Mouse (Mus musculus): ENCODE measurements around the gene Daxx.
A peak's percentile ranks its signal among the peaks of the same experiment; 100 is the strongest.
"Not testable (repeated sequence)": the region's sequence is repeated elsewhere in the genome, so short reads cannot be mapped to it uniquely, and the experiment has no call there.

Gene Daxx

DNA sequence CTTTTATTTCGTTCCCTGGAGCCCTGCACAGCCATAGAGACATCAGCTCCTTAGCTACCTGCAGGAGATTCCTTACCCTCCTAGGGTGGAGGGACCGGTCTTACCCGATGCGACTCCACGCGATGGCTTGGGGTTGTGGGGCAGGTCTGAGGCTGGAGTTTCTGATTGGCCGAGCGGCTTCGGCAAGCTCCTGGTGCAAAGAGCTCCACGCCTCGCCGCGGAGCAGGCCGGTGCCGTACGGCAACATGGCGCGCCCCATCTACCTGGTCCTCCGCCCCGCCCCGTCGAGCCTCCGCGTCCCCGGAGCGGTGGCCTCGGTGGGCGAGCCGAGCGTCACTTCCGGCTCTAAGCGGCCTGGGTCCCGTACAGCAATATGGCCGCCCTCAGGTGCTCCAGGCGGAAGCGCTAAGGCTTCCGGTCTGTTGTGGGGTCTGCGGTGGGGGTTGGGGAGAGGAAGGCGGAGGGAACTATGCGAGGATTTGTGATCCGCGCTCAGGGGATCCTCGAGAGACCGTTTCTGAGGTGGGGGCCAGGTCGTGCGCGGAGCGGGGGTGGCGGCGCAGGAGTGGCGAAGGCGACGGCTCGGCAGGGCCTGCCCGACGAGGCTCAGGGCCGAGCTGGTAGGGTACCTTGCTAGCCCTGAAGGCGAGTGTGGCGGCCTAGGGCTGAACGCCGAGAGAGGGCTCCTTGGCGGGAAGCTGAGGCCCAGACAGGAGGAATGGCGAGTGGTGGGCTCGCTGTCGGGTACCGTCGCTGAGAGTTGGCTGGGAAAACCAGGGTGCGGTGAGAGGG, at the start of gene Daxx:
Gene Daxx, plus strand, starts transcription at position 338 of the 792 bp plus-strand sequence.
- DNase-seq (ENCODE audit: low read depth, low spot score) = peak; percentile 97

DNA sequence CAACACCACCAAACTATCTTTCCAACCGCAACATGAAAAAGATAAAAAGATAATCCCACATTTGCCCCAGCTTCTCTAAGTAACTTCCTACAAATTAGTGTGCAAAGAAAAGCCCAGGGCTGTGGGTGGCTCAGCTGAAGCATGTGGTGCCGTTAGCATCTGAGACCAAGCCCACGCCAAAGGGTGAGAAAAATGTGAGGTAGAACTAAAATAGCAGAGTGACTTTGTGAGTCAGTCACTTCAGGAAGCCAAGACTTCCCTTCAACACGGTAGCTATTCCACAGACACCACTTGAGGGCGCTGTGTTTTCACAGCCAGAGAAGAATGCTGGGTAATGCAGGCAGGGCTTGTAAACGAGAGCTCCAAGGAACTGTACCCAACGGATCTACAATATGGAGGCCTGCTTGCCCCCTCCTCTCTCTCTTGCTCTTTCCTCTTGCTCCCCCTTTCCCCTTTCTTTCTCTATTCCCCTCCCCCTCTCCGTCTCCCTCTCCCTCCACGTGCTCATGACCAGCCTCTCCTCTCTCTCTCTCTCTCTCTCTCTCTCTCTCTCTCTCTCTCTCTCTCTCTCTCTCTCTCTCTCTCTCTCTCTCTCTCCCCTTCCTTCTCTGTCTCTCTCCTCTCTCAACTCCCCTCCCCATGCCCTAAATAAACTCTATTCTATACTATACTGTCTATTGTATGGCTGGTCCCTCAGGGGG, 43.7 kb upstream of the Daxx start:
- peak; percentile 97 for DNase-seq (ENCODE audit: low read depth, low spot score)

DNA sequence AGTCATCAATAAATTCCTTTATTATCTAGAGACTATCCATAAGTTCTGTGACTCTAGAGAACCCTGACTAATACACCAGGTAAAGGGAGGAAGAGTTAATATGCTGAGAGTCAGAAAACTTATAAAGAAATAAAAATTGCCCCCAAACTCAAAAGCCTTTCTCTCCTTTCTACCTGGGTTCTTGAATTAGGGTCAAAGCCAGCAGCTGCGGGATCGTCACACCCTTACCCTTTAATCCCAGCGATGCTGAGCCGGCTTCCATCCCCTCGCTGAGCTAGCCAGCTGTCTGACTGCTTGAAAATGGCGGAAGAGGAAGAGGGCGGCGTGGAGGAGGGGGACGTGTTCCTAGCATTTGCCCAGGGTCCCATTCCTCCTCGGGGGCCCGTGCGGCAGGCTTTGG, 35.7 kb upstream of the Daxx start, which contains the start of gene Gm7029:
Gene Gm7029, plus strand, starts transcription at position 301 of the 400 bp plus-strand sequence.
- not testable (repeated sequence) for DNase-seq (ENCODE audit: low read depth, low spot score)

DNA sequence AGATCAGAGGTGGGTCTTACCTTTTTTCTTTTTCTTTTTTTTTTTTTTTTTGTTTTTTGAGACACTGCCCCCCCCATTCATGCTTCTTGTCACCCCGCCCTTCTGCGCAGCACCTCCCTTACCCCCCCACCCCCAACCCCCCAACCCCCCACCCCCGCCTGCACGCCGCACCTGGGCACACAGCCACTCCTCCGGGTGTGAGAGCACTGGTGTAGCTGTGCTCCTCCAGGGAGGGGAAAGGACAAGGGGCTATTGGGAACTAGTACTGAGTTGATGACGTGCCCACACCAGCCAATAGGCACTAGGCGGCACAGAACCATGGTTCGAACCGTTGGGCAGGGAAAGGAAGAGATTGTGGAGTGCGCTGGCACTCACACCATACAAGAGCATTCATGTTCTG, 34.8 kb upstream of the Daxx start:
- DNase-seq (ENCODE audit: low read depth, low spot score) = no peak

DNA sequence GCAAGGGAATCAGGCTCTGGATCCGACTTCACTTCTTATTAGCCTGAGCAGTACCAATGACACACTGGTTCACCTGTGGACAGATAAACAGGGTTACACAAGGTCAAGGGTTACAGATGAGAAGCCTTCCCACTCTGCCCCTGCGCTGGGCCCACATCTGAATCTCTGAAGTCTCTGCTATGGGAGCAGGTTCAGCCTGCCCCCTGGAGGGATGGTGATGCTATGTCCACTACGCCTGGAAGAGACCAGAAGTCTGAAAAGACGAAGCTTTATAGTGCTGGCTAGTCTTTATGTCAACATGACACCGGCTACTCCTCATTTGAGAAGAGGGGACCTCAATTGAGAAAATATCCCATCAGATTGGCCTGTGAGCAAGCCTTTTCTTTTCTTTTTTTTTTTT, 33.4 kb upstream of the Daxx start:
- not testable (repeated sequence) for DNase-seq (ENCODE audit: low read depth, low spot score)

DNA sequence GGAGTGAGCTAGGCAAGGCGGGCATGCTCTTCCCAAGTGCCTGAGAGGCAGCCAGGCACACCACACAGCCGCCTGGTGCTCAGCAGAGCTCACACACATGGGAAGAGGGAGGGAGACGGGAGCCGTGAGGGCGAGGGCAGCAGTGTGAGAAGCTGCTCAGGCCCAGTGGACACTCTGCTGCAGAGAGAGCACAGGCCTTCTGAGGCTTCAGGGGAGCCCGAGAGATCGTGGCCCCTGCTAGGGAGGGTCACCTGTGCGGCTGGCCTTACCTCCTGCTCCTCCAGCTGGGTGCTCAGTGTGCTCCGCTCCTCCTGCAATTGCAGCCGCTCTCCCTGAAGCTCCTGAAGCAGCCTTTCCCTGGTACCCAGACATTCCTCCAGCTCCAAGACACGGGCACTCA, 24.9 kb upstream of the Daxx start:
- not testable (repeated sequence) for DNase-seq (ENCODE audit: low read depth, low spot score)

DNA sequence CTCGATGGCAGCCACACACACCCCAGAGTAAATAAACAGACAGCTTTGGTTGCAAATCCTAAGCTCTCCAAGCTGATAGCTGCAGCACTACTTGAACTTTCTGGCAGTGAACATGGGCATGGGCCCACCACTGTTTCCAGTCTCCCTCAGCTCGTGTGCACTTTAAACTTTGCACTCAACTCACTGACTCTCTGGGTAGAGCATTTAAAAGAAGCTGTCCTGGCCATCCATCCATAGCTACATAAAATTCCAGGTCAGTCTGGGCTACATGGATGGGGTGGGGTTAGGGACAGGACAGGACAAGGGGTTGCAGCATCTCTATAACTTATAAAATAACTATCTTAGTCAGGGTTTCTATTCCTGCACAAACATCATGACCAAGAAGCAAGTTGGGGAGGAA, 21.4 kb upstream of the Daxx start:
- DNase-seq (ENCODE audit: low read depth, low spot score) = not testable (repeated sequence)

DNA sequence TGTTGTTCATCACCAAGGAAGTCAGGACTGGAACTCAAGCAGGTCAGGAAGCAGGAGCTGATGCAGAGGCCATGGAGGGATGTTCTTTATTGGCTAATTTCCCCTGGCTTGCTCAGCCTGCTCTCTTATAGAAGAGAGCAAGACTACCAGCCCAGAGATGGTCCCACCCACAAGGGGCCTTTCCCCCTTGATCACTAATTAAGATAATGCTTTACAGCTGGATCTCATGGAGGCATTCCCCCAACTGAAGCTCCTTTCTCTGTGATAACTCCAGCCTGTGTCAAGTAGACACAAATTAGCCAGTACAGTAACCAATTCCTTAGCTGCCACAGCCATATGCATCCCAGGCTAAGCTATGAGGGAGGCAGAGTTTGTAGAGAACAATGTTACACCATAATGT, 21.0 kb upstream of the Daxx start:
- DNase-seq (ENCODE audit: low read depth, low spot score) = not testable (repeated sequence)

DNA sequence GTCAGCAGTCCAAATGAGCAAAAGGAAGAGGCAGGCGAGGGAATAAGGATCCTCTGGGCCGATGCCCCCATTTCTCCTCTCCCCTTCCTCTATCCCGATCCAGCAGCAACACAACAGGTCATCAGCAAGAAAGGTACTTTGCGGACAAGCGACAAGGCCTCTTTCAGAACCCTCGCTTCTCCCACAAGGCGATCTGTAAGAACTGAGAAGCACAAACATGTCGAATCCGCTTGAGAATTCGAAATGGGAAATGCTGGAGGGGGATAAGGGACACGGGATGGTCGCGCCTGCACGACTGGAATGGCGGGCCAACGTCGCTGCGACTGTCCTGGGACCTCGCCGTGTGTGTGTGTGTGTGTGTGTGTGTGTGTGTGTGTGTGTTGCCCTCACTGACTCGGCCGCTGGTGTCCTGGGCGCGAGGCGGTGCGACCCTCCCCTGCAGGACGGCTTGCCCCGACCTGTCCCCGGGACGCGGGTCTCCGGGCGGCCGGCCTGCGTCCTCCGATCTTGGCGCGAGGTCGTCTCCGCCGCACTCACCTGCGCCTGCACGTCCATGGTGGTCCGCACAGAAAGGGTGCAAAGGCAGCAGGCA, 19.2 kb upstream of the Daxx start:
- not testable (repeated sequence) for DNase-seq (ENCODE audit: low read depth, low spot score)

DNA sequence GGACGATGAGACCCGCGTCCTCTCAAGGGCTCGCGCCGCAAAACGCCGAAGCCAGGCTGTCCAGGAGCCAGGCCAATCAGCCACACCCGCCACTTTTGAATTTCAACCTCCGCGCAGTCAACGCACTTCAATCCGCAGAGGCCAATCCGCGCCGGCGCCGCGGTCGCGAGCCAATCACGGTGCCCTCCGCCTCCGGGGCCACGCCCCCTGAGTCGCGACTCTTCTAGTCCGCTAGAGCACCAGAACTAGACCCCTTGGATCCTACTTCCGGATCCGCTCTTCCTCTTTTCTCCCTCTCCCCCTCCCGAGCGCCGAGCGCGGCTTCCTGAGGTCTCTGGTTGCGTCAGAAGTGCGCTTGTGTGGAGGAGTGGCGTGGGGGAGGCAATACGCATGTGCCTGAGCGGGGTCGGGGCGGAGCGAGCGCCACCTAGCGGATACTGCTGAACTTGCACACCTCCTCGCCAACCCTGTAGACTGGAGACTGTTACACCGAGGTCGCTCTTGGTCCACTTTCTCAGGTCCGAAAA, 18.6 kb upstream of the Daxx start, which contains the start of gene Kifc1:
Gene Kifc1, minus strand, starts transcription at position 129 of the 527 bp plus-strand sequence.
- DNase-seq (ENCODE audit: low read depth, low spot score) = peak; percentile 99

DNA sequence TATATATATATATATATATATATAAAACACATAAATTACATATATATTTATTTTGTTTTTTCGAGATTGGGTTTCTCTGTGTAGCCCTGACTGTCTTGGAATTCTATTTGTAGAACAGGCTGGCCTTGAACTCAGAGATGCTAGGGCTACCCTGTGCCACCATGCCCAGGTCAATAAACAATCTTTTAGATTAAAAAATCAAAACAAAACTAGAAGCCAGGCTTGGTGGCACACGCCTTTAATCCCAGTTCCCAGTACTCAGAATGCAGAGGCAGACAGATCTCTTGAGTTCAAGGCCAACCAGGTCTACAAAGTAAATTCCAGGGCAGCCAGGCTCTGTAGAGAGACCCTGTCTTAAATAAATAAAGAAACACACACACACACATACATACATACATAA, 17.9 kb upstream of the Daxx start:
- no peak for DNase-seq (ENCODE audit: low read depth, low spot score)

DNA sequence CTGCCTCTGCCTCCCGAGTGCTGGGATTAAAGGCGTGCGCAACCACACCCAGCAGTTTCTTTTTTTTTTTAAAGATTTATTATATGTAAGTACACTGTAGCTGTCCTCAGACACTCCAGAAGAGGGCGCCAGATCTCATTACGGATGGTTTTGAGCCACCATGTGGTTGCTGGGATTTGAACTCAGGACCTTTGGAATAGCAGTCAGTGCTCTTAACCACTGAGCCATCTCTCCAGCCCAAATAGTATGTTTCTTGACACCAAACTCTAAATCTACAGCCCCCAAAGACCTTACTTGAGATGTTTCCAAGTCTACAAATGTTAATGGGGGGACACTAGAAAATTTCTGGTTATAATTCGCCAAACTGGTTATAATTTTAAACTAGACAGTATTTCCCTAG, 17.3 kb upstream of the Daxx start:
- not testable (repeated sequence) for DNase-seq (ENCODE audit: low read depth, low spot score)

DNA sequence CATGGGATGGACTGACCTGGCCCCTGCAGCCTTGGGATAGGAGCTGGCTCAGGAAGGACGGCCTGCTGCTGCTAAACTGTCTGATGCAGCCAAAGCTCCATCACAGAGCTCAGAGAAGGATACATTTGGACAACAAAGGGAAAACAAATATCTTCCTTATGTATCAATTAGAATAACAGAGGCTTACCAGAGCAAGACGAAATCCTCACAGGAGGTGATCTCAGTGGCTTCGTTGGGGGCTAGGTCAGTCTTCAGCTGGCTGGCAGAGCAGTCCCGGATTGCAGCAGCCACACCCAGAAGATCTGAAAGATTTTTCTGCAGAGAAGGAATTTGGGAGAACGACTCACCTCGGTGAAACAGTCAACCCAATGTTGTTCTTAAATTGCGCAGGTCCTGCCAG, 16.8 kb upstream of the Daxx start:
- DNase-seq (ENCODE audit: low read depth, low spot score) = no peak

DNA sequence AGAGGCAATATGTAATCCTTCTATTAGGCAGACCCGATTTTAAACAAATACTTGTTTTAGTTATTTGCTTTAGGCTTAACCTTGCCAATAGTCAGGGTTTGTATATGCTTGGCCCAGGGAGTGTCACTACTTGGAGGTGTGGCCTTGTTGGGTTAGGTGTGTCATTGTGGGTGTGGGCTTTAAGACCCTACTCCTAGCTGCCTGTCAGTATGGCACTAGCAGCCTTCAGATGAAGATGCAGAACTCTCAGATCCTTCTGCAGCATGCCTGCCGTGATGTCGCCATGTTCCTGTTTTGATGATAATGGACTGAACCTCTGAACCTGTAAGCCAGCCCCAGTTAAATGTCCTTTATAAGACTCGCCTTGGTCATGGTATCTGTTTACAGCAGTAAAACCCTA, 16.2 kb upstream of the Daxx start:
- not testable (repeated sequence) for DNase-seq (ENCODE audit: low read depth, low spot score)

DNA sequence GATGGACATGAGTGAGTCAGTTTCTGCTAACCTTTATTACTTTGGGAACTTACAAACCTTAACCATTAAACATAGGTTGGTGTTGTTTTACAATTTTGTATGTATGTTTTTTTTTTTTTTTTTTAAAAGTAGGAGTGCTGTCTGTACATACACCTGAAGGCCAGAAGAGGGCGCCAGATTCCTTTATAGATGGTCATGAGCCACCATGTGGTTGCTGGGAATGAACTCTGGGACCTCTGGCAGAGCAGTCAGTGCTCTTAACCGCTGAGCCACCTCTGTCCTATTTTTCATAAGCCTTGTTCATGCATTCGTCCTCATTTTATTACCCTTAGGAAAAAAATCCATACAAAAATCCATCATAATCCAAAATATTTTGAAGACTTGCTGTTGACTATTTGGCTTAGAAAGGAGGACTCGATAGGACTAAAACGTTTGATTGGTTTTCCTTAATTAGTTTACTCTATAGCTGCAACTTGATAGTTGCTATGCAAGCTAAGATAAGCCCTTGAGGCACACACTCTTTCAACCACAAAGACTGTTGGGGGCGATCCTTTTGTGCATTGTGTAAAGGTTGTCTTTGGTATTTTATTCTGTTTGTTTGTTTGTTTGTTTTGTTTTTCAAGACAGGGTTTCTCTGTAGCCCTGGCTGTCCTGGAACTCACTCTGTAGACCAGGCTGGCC, 12.0 kb upstream of the Daxx start:
- no peak for DNase-seq (ENCODE audit: low read depth, low spot score)

DNA sequence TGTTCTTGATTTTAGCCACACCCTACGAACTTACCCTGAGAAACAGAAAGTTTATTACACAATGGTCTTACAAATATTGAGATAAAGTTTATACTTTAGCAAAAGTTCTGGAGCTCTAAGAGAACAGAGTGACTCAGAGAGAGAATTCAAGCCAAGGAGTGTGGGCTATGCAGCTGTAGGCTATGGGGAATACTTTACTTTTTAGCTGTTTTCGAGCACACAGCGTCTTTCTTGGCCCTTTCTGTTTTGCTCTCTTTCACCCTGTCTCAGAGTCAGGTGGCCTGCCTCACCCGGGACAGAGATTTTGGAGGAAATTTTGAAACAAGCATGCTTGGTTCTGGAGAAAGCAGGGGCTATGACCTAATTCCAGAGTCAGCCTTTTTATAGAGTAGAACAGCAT, 11.0 kb upstream of the Daxx start:
- not testable (repeated sequence) for DNase-seq (ENCODE audit: low read depth, low spot score)

DNA sequence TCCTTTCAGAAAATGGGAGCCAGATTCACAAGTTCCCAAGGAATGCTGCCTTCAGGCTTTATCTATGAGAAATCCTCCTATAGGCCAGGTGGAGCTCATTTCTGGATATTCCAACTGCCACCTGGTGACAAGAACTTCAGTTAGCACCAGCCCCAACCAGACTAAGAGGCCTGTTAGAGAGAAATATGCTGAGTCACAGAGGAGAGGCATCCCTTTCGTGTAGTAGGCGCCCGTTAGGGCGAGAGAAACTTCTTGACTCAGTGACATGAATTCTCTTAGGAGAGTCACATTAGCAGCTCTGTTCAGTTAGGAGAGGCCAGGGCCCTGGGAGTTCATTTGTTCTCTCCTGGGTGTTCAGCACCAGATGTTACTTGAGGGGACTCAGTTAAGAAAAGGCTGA, 9.6 kb upstream of the Daxx start:
- DNase-seq (ENCODE audit: low read depth, low spot score) = no peak

DNA sequence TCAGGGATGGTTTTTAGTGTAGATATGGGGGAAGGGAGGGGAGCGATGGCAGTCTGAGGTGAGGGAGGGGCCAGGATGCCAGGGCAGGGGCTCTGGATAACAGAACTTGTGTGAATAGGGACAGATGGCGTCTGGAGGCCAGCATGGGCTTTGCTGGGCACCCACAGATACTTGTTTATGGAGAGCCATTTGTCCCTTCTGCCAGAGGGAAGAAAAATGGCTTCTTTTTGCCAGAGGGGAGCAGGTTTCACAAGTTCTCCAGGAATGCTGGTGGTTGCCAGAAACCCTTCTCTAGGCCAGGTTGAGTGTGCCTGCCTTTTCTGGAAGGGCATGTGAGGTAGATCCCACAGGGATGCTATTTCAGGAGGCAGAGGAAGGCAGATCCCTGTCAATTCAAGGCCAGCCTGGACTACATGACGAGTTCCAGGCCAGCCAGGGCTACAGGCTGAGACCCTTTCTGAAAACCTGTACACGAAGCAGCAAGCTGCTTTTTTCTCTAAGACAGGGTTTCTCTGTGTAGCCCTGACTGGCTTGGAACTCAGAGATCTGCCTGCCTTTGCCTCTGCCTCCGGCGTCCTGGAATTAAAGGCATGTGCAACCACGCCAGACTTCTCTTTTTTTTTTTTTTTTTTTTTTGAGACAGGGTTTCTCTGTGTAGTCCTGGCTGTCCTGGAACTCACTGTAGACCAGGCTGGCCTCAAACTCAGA, 8.8 kb upstream of the Daxx start:
- DNase-seq (ENCODE audit: low read depth, low spot score) = no peak

DNA sequence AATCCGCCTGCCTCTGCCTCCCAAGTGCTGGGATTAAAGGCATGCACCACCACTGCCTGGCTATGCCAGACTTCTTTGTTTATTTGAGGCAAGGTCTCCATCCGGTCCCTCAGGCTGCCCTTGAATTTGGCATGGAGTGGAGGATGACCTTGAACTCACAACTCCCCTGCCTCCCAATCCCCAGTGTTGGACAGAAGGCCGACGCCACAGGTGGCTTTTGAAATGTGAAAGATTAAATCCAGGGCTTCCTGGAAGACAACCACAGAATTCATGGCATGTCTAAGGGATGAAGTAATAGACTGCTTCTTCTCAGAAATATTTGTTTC, 8.3 kb upstream of the Daxx start:
- no peak for DNase-seq (ENCODE audit: low read depth, low spot score)

DNA sequence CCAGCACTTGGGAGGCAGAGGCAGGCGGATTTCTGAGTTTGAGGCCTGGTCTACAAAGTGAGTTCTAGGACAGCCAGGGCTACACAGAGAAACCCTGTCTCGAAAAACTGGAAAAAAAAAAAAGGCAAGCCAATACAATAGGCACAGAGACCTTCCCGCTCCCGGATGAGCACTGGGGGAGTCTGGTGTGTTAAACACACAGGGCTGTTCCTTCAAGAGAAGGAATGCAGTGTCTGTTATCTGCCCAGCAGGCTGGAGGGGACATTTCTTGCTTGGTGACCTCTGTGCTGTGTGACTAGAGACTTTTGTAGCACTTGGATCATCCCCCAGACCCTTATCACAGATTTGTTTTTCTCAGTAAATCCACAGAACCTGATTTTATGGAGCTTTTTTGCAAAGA, 7.6 kb upstream of the Daxx start:
- no peak for DNase-seq (ENCODE audit: low read depth, low spot score)

DNA sequence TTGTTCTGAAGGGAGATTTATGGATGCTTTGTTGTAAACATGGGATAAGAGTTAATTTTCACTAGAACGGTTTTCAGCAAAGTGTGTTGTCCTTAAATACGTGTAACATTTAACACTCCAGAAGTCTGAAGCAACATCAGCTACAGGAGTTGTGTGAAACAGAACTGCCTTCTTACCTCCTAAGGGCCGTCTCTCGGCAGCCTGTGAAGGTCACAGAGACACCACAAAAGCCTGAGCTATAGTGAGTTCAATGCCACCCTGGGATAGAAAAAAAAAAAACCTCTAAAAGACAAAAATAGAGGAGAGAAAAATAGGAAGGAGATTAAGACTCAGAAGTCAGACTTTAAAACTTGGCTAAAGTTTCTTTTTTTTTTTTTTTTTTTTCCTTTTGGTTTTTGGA, 7.1 kb upstream of the Daxx start:
- DNase-seq (ENCODE audit: low read depth, low spot score) = no peak

All from telencephalon, adult 2 months (tissue).